19 mouse cellular contexts compared by ENCODE assay signal in genomic region chr8:116573085-116573484, GRCm38 (mm10).
"Had no signal": no experiment of that assay in that cellular context is flagged by ENCODE, and none has a peak within 500 bp of the region (broad histone marks: within the 10 kb centered on the region; RNA-seq: fewer than 3 reads in every experiment).

No protein-coding gene starts in this region.

- H3K36me3 ChIP-seq: midbrain, embryonic 15.5 days; stomach, embryonic 15.5 days had no signal

- ATAC-seq: midbrain, embryonic 13.5 days; midbrain, embryonic 15.5 days had no signal

- H3K27me3 ChIP-seq: megakaryocyte, embryonic 14.5 days; midbrain, embryonic 13.5 days; midbrain, embryonic 15.5 days; neural tube, embryonic 13.5 days; neural tube, embryonic 15.5 days; stomach, embryonic 15.5 days had no signal

- H3K4me1 ChIP-seq: megakaryocyte, embryonic 14.5 days; midbrain, embryonic 13.5 days; midbrain, embryonic 15.5 days; neural tube, embryonic 13.5 days; neural tube, embryonic 15.5 days; stomach, embryonic 15.5 days had no signal

- H3K9me3 ChIP-seq: midbrain, embryonic 13.5 days; midbrain, embryonic 15.5 days; neural tube, embryonic 13.5 days; neural tube, embryonic 15.5 days; stomach, embryonic 15.5 days had no signal

- DNase-seq: lung, adult 18-20 months; lung, embryonic 14.5 days; lung, postnatal 10 days; lung, postnatal 4 days; retina, postnatal 1 day; right cerebral cortex, adult 18-20 months; right cerebral cortex, postnatal 25 days; thymus, adult 2 months; thymus, postnatal 25 days; thymus, postnatal 4 days had no signal

- H3K4me2 ChIP-seq: lung, embryonic 14.5 days; midbrain, embryonic 11.5 days; midbrain, embryonic 13.5 days; midbrain, embryonic 15.5 days; neural tube, embryonic 13.5 days; neural tube, embryonic 15.5 days; stomach, embryonic 15.5 days had no signal

- H3K4me3 ChIP-seq: megakaryocyte, embryonic 14.5 days; midbrain, embryonic 13.5 days; midbrain, embryonic 15.5 days; myocyte; neural tube, embryonic 13.5 days; neural tube, embryonic 15.5 days; stomach, embryonic 15.5 days had no signal

- H3K9ac ChIP-seq: lung, embryonic 14.5 days; midbrain, embryonic 13.5 days; midbrain, embryonic 15.5 days; neural tube, embryonic 13.5 days; neural tube, embryonic 15.5 days; stomach, embryonic 15.5 days had no signal

- H3K27ac ChIP-seq: midbrain, embryonic 13.5 days; midbrain, embryonic 15.5 days; neural tube, embryonic 13.5 days; neural tube, embryonic 15.5 days; stomach, embryonic 15.5 days; stomach, postnatal 0 days had no signal
